Mouse (Mus musculus): ENCODE results near the gene Atp13a2. TPM values are rescaled to one million over a fixed set of nuclear protein-coding genes. Genes with fewer than 3 reads are reported as not detected.

Gene Atp13a2
- polyA plus RNA-seq, 2 experiments, result 43.7 to 74.6 TPM

- Histone ChIP-seq H3K27ac (replicated peaks; ENCODE audit: low read depth, low read length) (no peak overlapping the region), H3K4me1 (ENCODE audit: control insufficient read depth, insufficient read depth, low read length) (no peaks in the 10 kb centered on the region), H3K27me3 (ENCODE audit: control insufficient read depth, insufficient read depth, low read length) (no peaks in the 10 kb centered on the region), H3K4me3 (replicated peaks; ENCODE audit: low read length) (no peak overlapping the region), H3K9me3 (ENCODE audit: control insufficient read depth, low read length) (no peaks in the 10 kb centered on the region), H3K9ac (ENCODE audit: low read depth, low read length, severe bottlenecking) (no peak overlapping the region), H3K36me3 (ENCODE audit: control insufficient read depth, insufficient read depth, low read length) (peaks cover 20% of the 10 kb centered on the region), H3K4me2 (replicated peaks; ENCODE audit: low read depth, low read length, severe bottlenecking) (no peak overlapping the region)
- 91% methylated on average over 12 of the region's 12 CpGs for WGBS
- TF ChIP-seq POLR2A (IDR thresholded peaks at IDR 0.05; ENCODE audit: borderline replicate concordance, extremely low read depth, insufficient read depth, insufficient read length), result no peak
- no peak for ATAC-seq (ENCODE audit: low FRiP score, low read depth)
- DNase-seq (ENCODE audit: low spot score), result no peak
Observed at GRCm38 (mm10) chr4:141052442-141052841, 65.8 kb downstream of the Atp13a2 start.

- DNase-seq (ENCODE audit: low spot score) (no peak), ATAC-seq (ENCODE audit: low FRiP score, low read depth) (no peak)
- H3K9ac ChIP-seq (ENCODE audit: low read depth, low read length, severe bottlenecking), result 0 out of 2 replicates have a peak overlapping the region, but pooled peaks have one; percentile 12
- H3K4me2 ChIP-seq (replicated peaks; ENCODE audit: low read depth, low read length, severe bottlenecking), result no peak overlapping the region
- no peak overlapping the region for H3K27ac ChIP-seq (replicated peaks; ENCODE audit: low read depth, low read length)
- H3K27me3 ChIP-seq (ENCODE audit: control insufficient read depth, insufficient read depth, low read length), result no peaks in the 10 kb centered on the region
- H3K9me3 ChIP-seq (ENCODE audit: control insufficient read depth, low read length), result no peaks in the 10 kb centered on the region
- no peak overlapping the region for H3K4me3 ChIP-seq (replicated peaks; ENCODE audit: low read length)
- 59% methylated on average over 8 of the region's 8 CpGs for WGBS
- no peaks in the 10 kb centered on the region for H3K4me1 ChIP-seq (ENCODE audit: control insufficient read depth, insufficient read depth, low read length)
- no peak for TF ChIP-seq POLR2A (IDR thresholded peaks at IDR 0.05; ENCODE audit: borderline replicate concordance, extremely low read depth, insufficient read depth, insufficient read length)
- peaks cover 22% of the 10 kb centered on the region for H3K36me3 ChIP-seq (ENCODE audit: control insufficient read depth, insufficient read depth, low read length)
Observed at GRCm38 (mm10) chr4:141053138-141053537, 66.5 kb downstream of the Atp13a2 start.

GRCm38 (mm10) chr4:141053568-141054161 lies 67.0 kb downstream of the Atp13a2 start:
- no peak for TF ChIP-seq POLR2A (IDR thresholded peaks at IDR 0.05; ENCODE audit: borderline replicate concordance, extremely low read depth, insufficient read depth, insufficient read length)
- Histone ChIP-seq H3K4me3 (replicated peaks; ENCODE audit: low read length) (no peak overlapping the region), H3K27ac (replicated peaks; ENCODE audit: low read depth, low read length) (no peak overlapping the region), H3K9me3 (ENCODE audit: control insufficient read depth, low read length) (no peaks in the 10 kb centered on the region), H3K4me1 (ENCODE audit: control insufficient read depth, insufficient read depth, low read length) (no peaks in the 10 kb centered on the region), H3K27me3 (ENCODE audit: control insufficient read depth, insufficient read depth, low read length) (no peaks in the 10 kb centered on the region), H3K9ac (ENCODE audit: low read depth, low read length, severe bottlenecking) (peak overlapping the region; percentile 36), H3K36me3 (ENCODE audit: control insufficient read depth, insufficient read depth, low read length) (peaks cover 22% of the 10 kb centered on the region), H3K4me2 (replicated peaks; ENCODE audit: low read depth, low read length, severe bottlenecking) (no peak overlapping the region)
- DNase-seq (ENCODE audit: low spot score) (no peak), ATAC-seq (ENCODE audit: low FRiP score, low read depth) (no peak)
- 53% methylated on average over 17 of the region's 17 CpGs for WGBS

Other genes starting within 250 kb of the Atp13a2 start
- gene Padi6, start 244.2 kb upstream of the Atp13a2 start, polyA plus RNA-seq (2012; rRNA removed), result not detected in 2 replicates
- not detected in 2 replicates for gene Padi6, start 244.2 kb upstream of the Atp13a2 start, polyA plus RNA-seq (2014; fragmentation: Nextera tagmentation; extraction: Ambion mirVana)
- 0.10 and 0.11 TPM in 2 replicates for gene Padi4, start 212.6 kb upstream of the Atp13a2 start, polyA plus RNA-seq (2012; rRNA removed)
- not detected in 2 replicates for gene Padi4, start 212.6 kb upstream of the Atp13a2 start, polyA plus RNA-seq (2014; fragmentation: Nextera tagmentation; extraction: Ambion mirVana)
- 0.28 and 0.30 TPM in 2 replicates for gene Padi3, start 176.2 kb upstream of the Atp13a2 start, polyA plus RNA-seq (2012; rRNA removed)
- 0.08 and 0.21 TPM in 2 replicates for gene Padi3, start 176.2 kb upstream of the Atp13a2 start, polyA plus RNA-seq (2014; fragmentation: Nextera tagmentation; extraction: Ambion mirVana)
- gene Padi1, start 141.1 kb upstream of the Atp13a2 start, polyA plus RNA-seq (2012; rRNA removed), result 0.19 and 0.25 TPM in 2 replicates
- gene Padi1, start 141.1 kb upstream of the Atp13a2 start, polyA plus RNA-seq (2014; fragmentation: Nextera tagmentation; extraction: Ambion mirVana), result 0.10 and 0.12 TPM in 2 replicates
- gene Padi2, start 80.5 kb upstream of the Atp13a2 start, polyA plus RNA-seq (2012; rRNA removed), result 1.3 and 1.9 TPM in 2 replicates
- gene Padi2, start 80.5 kb upstream of the Atp13a2 start, polyA plus RNA-seq (2014; fragmentation: Nextera tagmentation; extraction: Ambion mirVana), result 1.3 and 1.9 TPM in 2 replicates
- 156 and 175 TPM in 2 replicates for gene Sdhb, start 25.7 kb upstream of the Atp13a2 start, polyA plus RNA-seq (2012; rRNA removed)
- gene Sdhb, start 25.7 kb upstream of the Atp13a2 start, polyA plus RNA-seq (2014; fragmentation: Nextera tagmentation; extraction: Ambion mirVana), result 380 and 381 TPM in 2 replicates
- 708 and 919 TPM in 2 replicates for gene Mfap2, start 23.5 kb downstream of the Atp13a2 start, polyA plus RNA-seq (2012; rRNA removed)
- 1,017 and 1,089 TPM in 2 replicates for gene Mfap2, start 23.5 kb downstream of the Atp13a2 start, polyA plus RNA-seq (2014; fragmentation: Nextera tagmentation; extraction: Ambion mirVana)
- gene Crocc, start 73.7 kb downstream of the Atp13a2 start, polyA plus RNA-seq (2012; rRNA removed), result 25.9 and 27.8 TPM in 2 replicates
- 5.4 and 7.3 TPM in 2 replicates for gene Crocc, start 73.7 kb downstream of the Atp13a2 start, polyA plus RNA-seq (2014; fragmentation: Nextera tagmentation; extraction: Ambion mirVana)
- 79.1 and 91.0 TPM in 2 replicates for gene Necap2, start 91.5 kb downstream of the Atp13a2 start, polyA plus RNA-seq (2012; rRNA removed)
- 83.2 and 90.5 TPM in 2 replicates for gene Necap2, start 91.5 kb downstream of the Atp13a2 start, polyA plus RNA-seq (2014; fragmentation: Nextera tagmentation; extraction: Ambion mirVana)
- gene Spata21, start 101.5 kb downstream of the Atp13a2 start, polyA plus RNA-seq (2012; rRNA removed), result 0.04 and 0.08 TPM in 2 replicates
- 0.18 and 0.43 TPM in 2 replicates for gene Spata21, start 101.5 kb downstream of the Atp13a2 start, polyA plus RNA-seq (2014; fragmentation: Nextera tagmentation; extraction: Ambion mirVana)
- gene Szrd1, start 152.9 kb downstream of the Atp13a2 start, polyA plus RNA-seq (2012; rRNA removed), result 63.7 and 71.4 TPM in 2 replicates
- gene Szrd1, start 152.9 kb downstream of the Atp13a2 start, polyA plus RNA-seq (2014; fragmentation: Nextera tagmentation; extraction: Ambion mirVana), result 38.6 and 39.1 TPM in 2 replicates
- 23.1 and 25.5 TPM in 2 replicates for gene Fbxo42, start 161.0 kb downstream of the Atp13a2 start, polyA plus RNA-seq (2012; rRNA removed)
- gene Fbxo42, start 161.0 kb downstream of the Atp13a2 start, polyA plus RNA-seq (2014; fragmentation: Nextera tagmentation; extraction: Ambion mirVana), result 29.7 and 30.0 TPM in 2 replicates
- gene Rsg1, start 227.1 kb downstream of the Atp13a2 start, polyA plus RNA-seq (2012; rRNA removed), result 3.6 and 4.2 TPM in 2 replicates
- gene Rsg1, start 227.1 kb downstream of the Atp13a2 start, polyA plus RNA-seq (2014; fragmentation: Nextera tagmentation; extraction: Ambion mirVana), result 5.5 and 6.1 TPM in 2 replicates

Data from limb, embryonic 14.5 days (tissue).